Mouse (Mus musculus) embryonic facial prominence, embryonic 14.5 days (tissue): ENCODE measurements around the gene Olfr474. TPM values are rescaled to one million over a fixed set of nuclear protein-coding genes. Genes with fewer than 3 reads are reported as not detected.
"Not testable (repeated sequence)": the region's sequence is repeated elsewhere in the genome, so short reads cannot be mapped to it uniquely, and the experiment has no call there.

Experiments used
- ATAC-seq: fragments of 200-750 bp; cut with Nextera tagmentation; 2 replicates; pipeline ENCODE4 v1.8.0; 2017; ENCODE audit warnings: low read depth, moderate number of reproducible peaks, moderate TSS enrichment
- DNase-seq: peaks from one replicate; pipeline ENCODE4 v3.0.0-alpha.2; 2015; ENCODE audit warnings: low spot score
- H3K27ac ChIP-seq: fragments of 300-500 bp; sonication (generic); replicated peaks from 2 replicates; pipeline ENCODE4 v1.5.1; 2014; ENCODE audit warnings: low read depth, mild to moderate bottlenecking, low read length, moderate library complexity
- H3K27me3 ChIP-seq: fragments of 300-500 bp; sonication (generic); replicated peaks from 2 replicates; pipeline ENCODE4 v1.6.1; 2014; ENCODE audit warnings: low read length; ENCODE audit not compliant: control insufficient read depth, insufficient read depth
- H3K36me3 ChIP-seq: fragments of 300-500 bp; sonication (generic); 2 replicates; pipeline ENCODE4 v1.6.1; 2014; ENCODE audit warnings: low read length, mixed read lengths; ENCODE audit not compliant: control insufficient read depth, insufficient read depth
- H3K4me1 ChIP-seq: fragments of 300-500 bp; sonication (generic); 2 replicates; pipeline ENCODE4 v1.6.1; 2014; ENCODE audit warnings: antibody characterized with exemption, low read length; ENCODE audit not compliant: control insufficient read depth, insufficient read depth
- H3K4me2 ChIP-seq: fragments of 300-500 bp; sonication (generic); 2 replicates; pipeline ENCODE4 v1.6.1; 2014; ENCODE audit warnings: low read depth, mild to moderate bottlenecking, low read length, moderate library complexity, mixed read lengths
- H3K4me3 ChIP-seq: fragments of 300-500 bp; sonication (generic); 2 replicates; pipeline ENCODE4 v1.5.1; 2014; ENCODE audit warnings: low read depth, mild to moderate bottlenecking, low read length
- H3K9ac ChIP-seq: fragments of 300-500 bp; sonication (generic); 2 replicates; pipeline ENCODE4 v1.6.1; 2014; ENCODE audit warnings: low read depth, mild to moderate bottlenecking, low read length, moderate library complexity, mixed read lengths
- H3K9me3 ChIP-seq: fragments of 300-500 bp; sonication (generic); 2 replicates; pipeline ENCODE4 v1.6.1; 2016; ENCODE audit warnings: low read length; ENCODE audit not compliant: control insufficient read depth
- WGBS: fragments of 180-500 bp; shearing (Covaris S2); extraction: QIAGEN DNeasy Blood & Tissue Kit; methylation state at CpG from one replicate; pipeline ENCODE4 v1.1.7; 2014; 5-methylcytosine and 5-hydroxymethylcytosine counted together
- polyA plus RNA-seq: library from polyadenylated mRNA; unstranded; fragments of >200 nt; fragmentation: Nextera tagmentation; extraction: Ambion mirVana; gene quantifications from 2 replicates; pipeline ENCODE4 v1.2.1, GENCODE M21; 2014

Gene Olfr474
- not detected in 2 replicates for polyA plus RNA-seq

DNA sequence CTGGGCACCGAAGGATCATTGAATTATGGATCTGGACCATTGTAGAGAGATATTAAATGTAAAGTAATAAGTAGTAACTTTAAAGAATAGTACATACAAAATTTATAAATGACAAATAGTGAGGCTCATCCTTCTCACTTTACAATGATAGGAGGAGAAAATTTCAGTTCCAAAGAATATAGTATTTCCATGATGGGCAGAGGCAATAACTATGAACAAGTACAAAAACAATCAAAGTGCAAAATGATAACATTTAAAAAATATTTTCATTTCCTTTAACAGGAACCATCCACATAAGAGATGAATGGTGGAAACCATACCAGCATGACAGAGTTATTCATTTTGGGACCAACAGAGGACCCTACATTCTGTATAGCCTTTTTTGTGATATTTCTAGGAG, at the start of gene Olfr474:
Olfr474 (plus strand) TSS at position 301 of the 400 bp plus-strand sequence.
- DNase-seq = no peak
- H3K27ac ChIP-seq = no peak within 1 kb of the TSS
- 75% methylated on average over 1 of the region's 1 CpGs for WGBS
- H3K4me1 ChIP-seq = no peaks in the 10 kb centered on the region
- no peaks in the 10 kb centered on the region for H3K27me3 ChIP-seq
- no peak for ATAC-seq
- H3K36me3 ChIP-seq = no peaks in the 10 kb centered on the region
- no peak within 1 kb of the TSS for H3K4me3 ChIP-seq
- H3K4me2 ChIP-seq = no peak within 1 kb of the TSS
- H3K9me3 ChIP-seq = no peaks in the 10 kb centered on the region
- H3K9ac ChIP-seq = no peak within 1 kb of the TSS

- no peaks in the 10 kb centered on the region for H3K27me3 ChIP-seq
- DNase-seq = no peak
- no peak within 1 kb of the TSS for H3K9ac ChIP-seq
- H3K27ac ChIP-seq = no peak within 1 kb of the TSS
- no peak within 1 kb of the TSS for H3K4me2 ChIP-seq
- ATAC-seq = no peak
- no peaks in the 10 kb centered on the region for H3K9me3 ChIP-seq
- H3K4me1 ChIP-seq = no peaks in the 10 kb centered on the region
- no peak within 1 kb of the TSS for H3K4me3 ChIP-seq
- H3K36me3 ChIP-seq = no peaks in the 10 kb centered on the region
- 92% methylated on average over 1 of the region's 1 CpGs for WGBS
Observed at GRCm38 (mm10) chr7:107930146-107930545, 24.3 kb upstream of the Olfr474 start, which contains the start of gene Olfr473. Gene Olfr473, plus strand, starts transcription at chr7:107930446.

- not testable (repeated sequence) for H3K27me3 ChIP-seq, H3K9ac ChIP-seq, H3K36me3 ChIP-seq, H3K9me3 ChIP-seq, DNase-seq, H3K4me2 ChIP-seq, H3K27ac ChIP-seq, ATAC-seq, H3K4me3 ChIP-seq, H3K4me1 ChIP-seq
- 97% methylated on average over 12 of the region's 12 CpGs for WGBS
Observed at GRCm38 (mm10) chr7:107952539-107952938, 1.9 kb upstream of the Olfr474 start.

- no peaks in the 10 kb centered on the region for H3K4me1 ChIP-seq
- 30% methylated on average over 1 of the region's 1 CpGs for WGBS
- H3K36me3 ChIP-seq = no peaks in the 10 kb centered on the region
- no peak within 1 kb of the TSS for H3K27ac ChIP-seq
- H3K4me3 ChIP-seq = no peak within 1 kb of the TSS
- H3K9me3 ChIP-seq = no peaks in the 10 kb centered on the region
- H3K9ac ChIP-seq = no peak within 1 kb of the TSS
- no peaks in the 10 kb centered on the region for H3K27me3 ChIP-seq
- no peak for ATAC-seq
- no peak within 1 kb of the TSS for H3K4me2 ChIP-seq
- no peak for DNase-seq
Observed at GRCm38 (mm10) chr7:107964503-107964902, 10.1 kb downstream of the Olfr474 start, which contains the start of gene Olfr476. Gene Olfr476, plus strand, starts transcription at chr7:107964803.

DNA sequence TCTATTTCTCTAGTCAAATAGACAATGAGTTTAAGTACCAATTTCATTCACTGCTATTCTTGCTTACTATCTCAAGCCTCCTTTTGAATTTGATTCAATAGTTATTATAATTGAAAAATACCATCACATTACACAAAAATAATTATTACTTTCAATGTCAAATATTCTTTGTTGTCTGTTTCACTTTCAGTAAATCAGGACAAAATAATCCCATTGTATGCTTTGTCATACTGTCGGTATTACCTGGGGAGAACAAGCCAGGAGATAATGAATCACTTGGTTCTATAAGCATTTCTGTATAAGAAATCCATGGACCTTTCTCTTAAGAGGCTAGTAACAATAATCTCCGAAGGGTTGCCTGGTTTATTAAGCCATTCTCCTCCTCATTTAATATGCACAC, 31.9 kb downstream of the Olfr474 start, which contains the start of gene Olfr477:
Olfr477 (plus strand) TSS at position 301 of the 400 bp plus-strand sequence.
- DNase-seq (no peak), ATAC-seq (no peak)
- Histone ChIP-seq H3K9ac (no peak within 1 kb of the TSS), H3K36me3 (no peaks in the 10 kb centered on the region), H3K4me2 (no peak within 1 kb of the TSS), H3K27ac (no peak within 1 kb of the TSS), H3K4me3 (no peak within 1 kb of the TSS), H3K27me3 (no peaks in the 10 kb centered on the region), H3K9me3 (no peaks in the 10 kb centered on the region), H3K4me1 (no peaks in the 10 kb centered on the region)
- 78% methylated on average over 2 of the region's 2 CpGs for WGBS

Other genes with a start within 250 kb of the Olfr474 start
- gene Cyb5r2, start 196.6 kb upstream of the Olfr474 start, polyA plus RNA-seq = 0.33 and 0.60 TPM in 2 replicates
- gene Ovch2, start 153.4 kb upstream of the Olfr474 start, polyA plus RNA-seq = not detected in 2 replicates
- gene Olfr467, start 142.4 kb upstream of the Olfr474 start, polyA plus RNA-seq = not detected in 2 replicates
- not detected in 2 replicates for gene Olfr469, start 129.1 kb upstream of the Olfr474 start, polyA plus RNA-seq
- not detected in 2 replicates for gene Olfr470, start 107.2 kb upstream of the Olfr474 start, polyA plus RNA-seq
- gene Olfr472, start 56.7 kb upstream of the Olfr474 start, polyA plus RNA-seq = not detected in 2 replicates
- gene Olfr473, start 24.2 kb upstream of the Olfr474 start, polyA plus RNA-seq = not detected in 2 replicates
- gene Olfr476, start 10.2 kb downstream of the Olfr474 start, polyA plus RNA-seq = not detected in 2 replicates
- gene Olfr477, start 32.0 kb downstream of the Olfr474 start, polyA plus RNA-seq = not detected in 2 replicates
- gene Olfr478, start 79.3 kb downstream of the Olfr474 start, polyA plus RNA-seq = not detected in 2 replicates
- not detected in 2 replicates for gene Olfr479, start 96.0 kb downstream of the Olfr474 start, polyA plus RNA-seq
- gene Olfr480, start 112.7 kb downstream of the Olfr474 start, polyA plus RNA-seq = not detected in 2 replicates
- gene Olfr481, start 125.2 kb downstream of the Olfr474 start, polyA plus RNA-seq = 0.14 TPM in 1 of 2 replicates, not detected in the other
- gene Olfr482, start 142.9 kb downstream of the Olfr474 start, polyA plus RNA-seq = 0.10 and 0.14 TPM in 2 replicates
- not detected in 2 replicates for gene Olfr483, start 146.2 kb downstream of the Olfr474 start, polyA plus RNA-seq
- not detected in 2 replicates for gene Olfr484, start 172.8 kb downstream of the Olfr474 start, polyA plus RNA-seq
- 0.31 TPM in 1 of 2 replicates, not detected in the other for gene Olfr485, start 205.2 kb downstream of the Olfr474 start, polyA plus RNA-seq
- gene Olfr486, start 218.1 kb downstream of the Olfr474 start, polyA plus RNA-seq = not detected in 2 replicates